Mouse (Mus musculus): ENCODE results near the gene Auts2.

- TF ChIP-seq CTCF (IDR thresholded peaks at IDR 0.05) (no peak), EP300 (IDR thresholded peaks at IDR 0.05) (no peak)
Measured at GRCm38 (mm10) chr5:132283741-132284140, 259.4 kb downstream of the Auts2 start.

Measured in lung, postnatal 0 days (tissue).